Mouse (Mus musculus): ENCODE data around the gene Pianp.

GRCm38 (mm10) chr6:124961021-124961420, 35.5 kb upstream of the Pianp start:
- TF ChIP-seq ZNF384 (IDR thresholded peaks at IDR 0.05; ENCODE audit: low read depth, low read length): no peak
- no peak for TF ChIP-seq ZC3H11A (IDR thresholded peaks at IDR 0.05; ENCODE audit: borderline replicate concordance, low read depth, low read length)

All from ES-E14 (cell line).